Mouse (Mus musculus): ENCODE results near the gene Dzip1. TPM values are rescaled to one million over a fixed set of nuclear protein-coding genes. Genes with fewer than 3 reads are reported as not detected.

Dzip1 gene
- total RNA-seq, 1 experiment from 2014 or later = 4.7 TPM

DNA sequence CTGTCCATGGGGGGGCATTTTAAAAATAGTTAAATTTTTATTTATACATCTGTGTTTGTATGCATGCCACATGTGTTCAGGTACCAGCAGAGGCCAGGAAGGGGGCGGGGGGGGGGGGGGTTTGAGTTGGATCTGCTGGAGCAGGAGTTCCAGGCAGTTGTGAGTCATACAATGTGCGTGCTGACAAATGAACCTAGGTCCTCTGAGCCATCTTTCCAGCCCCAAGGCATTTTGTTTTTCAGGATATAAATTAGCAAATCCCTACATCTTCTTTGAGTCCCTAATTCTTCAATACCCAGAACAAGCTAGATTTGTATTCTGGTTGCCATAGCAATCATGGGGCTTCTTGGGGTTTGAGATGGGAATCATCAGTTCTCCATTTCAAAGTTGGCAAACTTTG lies 5.9 kb upstream of the Dzip1 start:
- no peak for ATAC-seq (replicated peaks in 1 of 2; ENCODE audit: insufficient read depth in 1 of 2, low FRiP score in 2 of 2, low TSS enrichment in 1 of 2, low read depth in 1 of 2, poor library complexity in 2 of 2, severe bottlenecking in 2 of 2)

GRCm38 (mm10) chr14:118930777-118931176 lies 5.5 kb upstream of the Dzip1 start:
- no peak for ATAC-seq (replicated peaks in 1 of 2; ENCODE audit: insufficient read depth in 1 of 2, low FRiP score in 2 of 2, low TSS enrichment in 1 of 2, low read depth in 1 of 2, poor library complexity in 2 of 2, severe bottlenecking in 2 of 2)

GRCm38 (mm10) chr14:118929779-118930178 lies 4.5 kb upstream of the Dzip1 start:
- ATAC-seq (replicated peaks in 1 of 2; ENCODE audit: insufficient read depth in 1 of 2, low FRiP score in 2 of 2, low TSS enrichment in 1 of 2, low read depth in 1 of 2, poor library complexity in 2 of 2, severe bottlenecking in 2 of 2) = peak; percentile 73 to 85

DNA sequence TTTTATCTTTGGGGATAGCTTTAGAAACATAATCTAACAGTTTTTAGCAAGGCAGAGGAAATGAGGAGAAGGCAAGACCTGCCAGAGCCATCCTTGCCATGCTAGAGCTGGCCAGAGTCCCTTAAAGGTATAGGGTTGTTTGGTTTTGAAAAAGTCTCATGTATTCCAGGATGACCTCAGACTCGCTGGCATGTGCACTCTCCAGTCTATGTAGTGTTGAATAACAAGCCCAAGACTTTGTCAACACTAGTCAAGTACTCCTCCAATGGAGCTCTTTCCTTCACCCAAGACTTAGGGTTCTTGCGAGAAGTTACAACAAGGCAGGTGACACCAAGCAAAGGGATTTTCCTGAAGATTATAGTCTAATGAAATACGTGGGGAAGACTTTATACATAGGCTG lies 3.3 kb upstream of the Dzip1 start:
- no peak for ATAC-seq (replicated peaks in 1 of 2; ENCODE audit: insufficient read depth in 1 of 2, low FRiP score in 2 of 2, low TSS enrichment in 1 of 2, low read depth in 1 of 2, poor library complexity in 2 of 2, severe bottlenecking in 2 of 2)

GRCm38 (mm10) chr14:118922667-118923184 lies 2.5 kb downstream of the Dzip1 start:
- ATAC-seq (replicated peaks in 1 of 2; ENCODE audit: insufficient read depth in 1 of 2, low FRiP score in 2 of 2, low TSS enrichment in 1 of 2, low read depth in 1 of 2, poor library complexity in 2 of 2, severe bottlenecking in 2 of 2) = peak; percentile 44 to 46

- no peak for ATAC-seq (replicated peaks in 1 of 2; ENCODE audit: insufficient read depth in 1 of 2, low FRiP score in 2 of 2, low TSS enrichment in 1 of 2, low read depth in 1 of 2, poor library complexity in 2 of 2, severe bottlenecking in 2 of 2)
Measured at GRCm38 (mm10) chr14:118922251-118922650, 3.0 kb downstream of the Dzip1 start.

- ATAC-seq (replicated peaks in 1 of 2; ENCODE audit: insufficient read depth in 1 of 2, low FRiP score in 2 of 2, low TSS enrichment in 1 of 2, low read depth in 1 of 2, poor library complexity in 2 of 2, severe bottlenecking in 2 of 2) = no peak
Measured at GRCm38 (mm10) chr14:118920654-118921053, 4.6 kb downstream of the Dzip1 start.

GRCm38 (mm10) chr14:118919025-118919424 lies 6.2 kb downstream of the Dzip1 start:
- ATAC-seq (replicated peaks in 1 of 2; ENCODE audit: insufficient read depth in 1 of 2, low FRiP score in 2 of 2, low TSS enrichment in 1 of 2, low read depth in 1 of 2, poor library complexity in 2 of 2, severe bottlenecking in 2 of 2) = peak in 1 of 2 experiments; percentile 46; a peak in 1 of 4 replicates

DNA sequence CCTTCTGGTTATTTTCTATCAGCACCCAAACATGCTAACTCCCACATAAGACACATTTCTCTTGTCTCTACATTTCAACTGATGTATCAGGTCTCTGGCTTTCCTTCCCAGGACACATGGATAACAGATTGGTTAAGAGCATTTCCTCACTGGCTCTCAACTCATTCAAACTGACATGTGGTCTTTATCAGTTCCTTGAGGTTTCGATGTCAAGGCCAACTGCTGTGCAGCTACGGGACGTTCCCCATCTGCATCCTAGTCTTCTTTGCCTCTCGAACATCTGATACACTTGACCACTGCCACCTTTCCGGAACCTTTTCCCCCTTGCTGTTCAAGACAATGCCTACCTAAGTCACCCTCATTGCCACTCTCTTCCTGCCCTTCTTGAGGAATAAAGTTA lies 11.6 kb downstream of the Dzip1 start:
- ATAC-seq (replicated peaks in 1 of 2; ENCODE audit: insufficient read depth in 1 of 2, low FRiP score in 2 of 2, low TSS enrichment in 1 of 2, low read depth in 1 of 2, poor library complexity in 2 of 2, severe bottlenecking in 2 of 2) = no peak; a peak in 1 of 4 replicates

GRCm38 (mm10) chr14:118911521-118911920 lies 13.7 kb downstream of the Dzip1 start:
- no peak for ATAC-seq (replicated peaks in 1 of 2; ENCODE audit: insufficient read depth in 1 of 2, low FRiP score in 2 of 2, low TSS enrichment in 1 of 2, low read depth in 1 of 2, poor library complexity in 2 of 2, severe bottlenecking in 2 of 2)

DNA sequence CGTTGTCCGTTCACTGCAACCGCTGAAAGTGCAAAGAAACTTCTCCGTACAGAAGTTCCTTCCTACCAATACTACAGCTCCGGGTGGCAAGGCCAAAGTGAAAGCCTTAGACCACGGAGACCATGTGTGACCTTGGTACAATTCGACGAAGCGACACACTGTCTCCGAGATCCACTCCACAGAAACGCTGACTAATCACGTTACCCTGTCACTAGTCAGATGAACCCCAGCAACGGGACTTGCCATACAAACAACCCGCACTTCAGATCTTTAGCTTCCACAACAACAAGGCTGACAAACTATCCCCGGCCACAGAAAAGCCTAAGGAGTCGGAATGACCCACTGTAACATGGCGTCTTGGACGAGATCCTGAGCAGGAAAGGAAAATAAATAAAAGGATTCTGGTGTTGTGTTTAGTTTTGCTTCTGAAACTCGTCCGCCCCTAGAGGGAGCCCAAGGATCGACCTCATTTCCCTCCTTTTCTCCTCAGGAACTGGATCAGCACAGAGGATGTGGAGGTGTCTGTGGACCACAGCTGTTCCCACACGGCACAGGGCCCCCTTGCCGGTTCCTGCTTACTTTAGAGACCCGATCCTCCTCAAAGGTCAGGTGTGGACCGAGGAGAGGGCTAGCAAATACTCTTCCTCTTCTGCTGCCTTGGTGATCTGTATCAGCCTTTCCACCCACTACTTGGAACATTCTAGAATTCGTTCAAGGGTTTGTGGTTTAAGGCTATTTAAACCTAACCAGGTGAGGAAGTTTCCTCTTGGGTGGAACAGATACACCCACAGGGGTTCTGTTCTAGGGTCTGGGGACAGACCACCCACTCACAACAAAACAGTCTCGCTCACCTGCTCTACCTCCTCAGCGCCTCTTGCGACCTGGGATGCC lies 14.7 kb downstream of the Dzip1 start:
- ATAC-seq (replicated peaks in 1 of 2; ENCODE audit: insufficient read depth in 1 of 2, low FRiP score in 2 of 2, low TSS enrichment in 1 of 2, low read depth in 1 of 2, poor library complexity in 2 of 2, severe bottlenecking in 2 of 2) = peak; percentile 74 to 79

DNA sequence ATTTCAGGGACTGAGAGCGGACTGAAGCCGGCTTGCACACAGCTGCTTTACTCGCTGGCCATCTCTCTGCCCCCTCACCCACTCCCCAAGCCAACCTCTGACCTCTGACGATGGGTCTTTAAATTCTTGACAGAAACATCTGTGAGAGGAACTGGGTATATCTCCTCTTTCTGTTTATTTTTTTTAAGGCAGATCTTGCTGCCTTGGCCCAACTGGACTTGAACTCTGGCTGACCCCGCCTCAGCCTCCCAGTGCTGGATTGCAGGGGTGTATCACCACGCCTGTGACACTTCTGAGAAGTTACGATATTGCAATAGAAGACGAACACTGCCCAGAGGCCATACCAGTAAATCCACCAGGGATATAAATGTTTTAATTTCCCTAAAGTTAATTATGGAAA lies 15.4 kb downstream of the Dzip1 start:
- ATAC-seq (replicated peaks in 1 of 2; ENCODE audit: insufficient read depth in 1 of 2, low FRiP score in 2 of 2, low TSS enrichment in 1 of 2, low read depth in 1 of 2, poor library complexity in 2 of 2, severe bottlenecking in 2 of 2) = no peak

DNA sequence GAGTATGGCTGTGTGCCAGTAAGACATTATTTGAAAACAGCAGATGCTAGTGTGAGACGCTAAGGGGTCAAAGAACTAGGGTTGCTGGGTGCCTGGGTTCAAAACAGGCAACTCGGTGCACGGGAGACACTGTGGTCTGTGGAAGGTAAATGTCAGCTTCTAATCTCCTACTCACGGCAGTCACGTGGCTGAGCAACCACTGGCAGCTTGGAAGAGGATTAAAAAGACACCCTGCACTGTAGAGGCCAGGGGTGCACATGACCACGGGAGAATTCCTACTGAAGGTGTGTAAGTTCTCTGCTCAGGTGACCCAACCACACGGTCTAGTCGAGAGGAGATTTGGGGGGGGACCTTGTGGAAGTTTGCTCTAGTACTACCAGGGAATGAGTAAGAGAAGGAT lies 17.7 kb downstream of the Dzip1 start:
- no peak for ATAC-seq (replicated peaks in 1 of 2; ENCODE audit: insufficient read depth in 1 of 2, low FRiP score in 2 of 2, low TSS enrichment in 1 of 2, low read depth in 1 of 2, poor library complexity in 2 of 2, severe bottlenecking in 2 of 2)

GRCm38 (mm10) chr14:118903867-118904562 lies 21.2 kb downstream of the Dzip1 start:
- ATAC-seq (replicated peaks in 1 of 2; ENCODE audit: insufficient read depth in 1 of 2, low FRiP score in 2 of 2, low TSS enrichment in 1 of 2, low read depth in 1 of 2, poor library complexity in 2 of 2, severe bottlenecking in 2 of 2) = no peak

DNA sequence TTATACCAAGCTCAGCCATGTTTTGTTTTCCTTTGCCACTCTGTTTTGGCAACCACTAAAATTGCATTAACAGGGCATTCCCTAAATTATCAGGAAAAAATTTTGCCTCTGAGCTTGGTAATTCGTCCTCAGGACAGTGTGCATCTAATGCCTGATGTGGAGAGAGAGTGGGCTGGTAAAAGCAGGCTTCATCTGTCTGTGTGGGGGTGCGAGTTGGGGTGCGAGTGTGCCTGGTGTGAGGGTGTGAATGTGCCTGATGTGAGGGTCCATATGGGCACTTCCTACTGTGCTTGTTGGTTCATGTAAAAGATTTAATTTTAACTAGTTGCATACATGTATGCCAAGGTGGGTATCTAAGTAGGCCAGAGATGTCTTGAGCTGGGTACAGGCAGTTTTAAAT lies 21.9 kb downstream of the Dzip1 start:
- ATAC-seq (replicated peaks in 1 of 2; ENCODE audit: insufficient read depth in 1 of 2, low FRiP score in 2 of 2, low TSS enrichment in 1 of 2, low read depth in 1 of 2, poor library complexity in 2 of 2, severe bottlenecking in 2 of 2) = no peak

- no peak for ATAC-seq (replicated peaks in 1 of 2; ENCODE audit: insufficient read depth in 1 of 2, low FRiP score in 2 of 2, low TSS enrichment in 1 of 2, low read depth in 1 of 2, poor library complexity in 2 of 2, severe bottlenecking in 2 of 2)
Measured at GRCm38 (mm10) chr14:118900911-118901310, 24.3 kb downstream of the Dzip1 start.

GRCm38 (mm10) chr14:118899940-118900339 lies 25.3 kb downstream of the Dzip1 start:
- ATAC-seq (replicated peaks in 1 of 2; ENCODE audit: insufficient read depth in 1 of 2, low FRiP score in 2 of 2, low TSS enrichment in 1 of 2, low read depth in 1 of 2, poor library complexity in 2 of 2, severe bottlenecking in 2 of 2) = no peak

GRCm38 (mm10) chr14:118895655-118896054 lies 29.6 kb downstream of the Dzip1 start:
- no peak for ATAC-seq (replicated peaks in 1 of 2; ENCODE audit: insufficient read depth in 1 of 2, low FRiP score in 2 of 2, low TSS enrichment in 1 of 2, low read depth in 1 of 2, poor library complexity in 2 of 2, severe bottlenecking in 2 of 2)

Measured in hematopoietic stem cell, adult 5-6 weeks (primary cell).